Mouse (Mus musculus): ENCODE measurements around the gene Rpl32. TPM values are rescaled to one million over a fixed set of nuclear protein-coding genes. Genes with fewer than 3 reads are reported as not detected.

Gene Rpl32
- 438 and 455 TPM in 2 replicates for polyA plus RNA-seq (2012; ENCODE audit: low replicate concordance)

DNA sequence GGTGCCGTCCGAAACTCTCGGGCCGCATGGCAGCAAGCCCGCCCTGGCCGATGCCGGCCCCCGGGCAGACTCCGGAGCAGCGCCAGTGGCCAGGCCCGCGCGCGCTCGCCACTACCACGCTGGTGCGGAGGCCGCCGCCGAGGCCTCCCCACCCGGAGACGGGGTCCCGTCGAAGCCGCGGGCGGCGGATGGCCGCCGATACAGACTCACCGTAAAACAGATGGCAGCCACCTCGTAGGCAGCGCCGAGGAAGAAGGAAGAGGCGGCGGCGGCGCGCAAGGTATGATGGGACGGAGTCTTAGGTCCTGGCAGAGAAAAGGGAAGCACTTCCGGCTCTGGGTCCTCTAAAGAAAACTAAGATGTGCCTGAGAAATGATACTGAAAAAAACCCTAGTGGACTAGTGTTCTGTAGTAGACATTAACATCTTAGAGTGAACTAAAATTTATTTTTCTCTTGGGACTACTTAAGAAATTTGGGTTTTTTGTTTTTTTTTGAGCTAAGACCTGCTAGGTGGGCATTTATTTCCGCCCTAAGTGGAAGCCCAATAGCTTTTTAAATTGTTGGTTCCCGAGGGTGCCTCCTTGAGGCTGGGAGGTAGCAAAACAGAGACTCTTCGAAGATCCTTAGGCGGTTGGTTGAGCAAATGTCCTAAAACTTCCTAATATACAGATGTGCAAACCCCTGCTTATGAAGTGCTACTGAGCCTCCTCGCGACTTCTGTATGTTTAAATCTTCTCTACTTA lies at the start of gene Rpl32:
Gene Rpl32 (minus strand): TSS at position 260 of the 744 bp plus-strand sequence.

GRCm38 (mm10) chr6:115853091-115853813 lies 44.7 kb upstream of the Rpl32 start, which contains the start of the genes Mbd4 and Ift122:
TSS of gene Mbd4 (minus strand) at chr6:115853371.
TSS of gene Ift122 (plus strand) at chr6:115853470.

DNA sequence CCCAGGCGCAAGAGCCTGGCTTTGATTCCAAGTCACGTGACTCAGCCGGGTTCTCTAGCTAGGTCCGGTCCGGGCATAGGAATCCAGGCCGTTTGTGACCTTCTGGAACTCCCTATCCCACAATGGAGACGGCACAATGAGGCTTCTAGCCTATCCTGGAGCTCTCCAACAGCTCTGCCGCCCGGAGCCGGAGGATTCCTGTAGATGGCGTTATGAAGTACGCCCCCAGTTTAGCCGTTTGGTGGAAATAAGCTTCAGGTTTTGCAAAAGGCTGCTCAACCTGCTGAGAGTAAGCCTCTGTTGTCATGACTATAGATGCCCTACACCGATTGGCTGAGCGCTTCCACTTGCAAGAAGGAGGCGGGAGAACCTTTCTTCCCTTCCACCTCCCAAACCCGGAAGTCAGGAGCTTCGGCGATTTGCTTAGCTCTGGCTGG lies 29.6 kb upstream of the Rpl32 start, which contains the start of gene Efcab12:
Gene Efcab12 (minus strand): TSS at position 252 of the 437 bp plus-strand sequence.

DNA sequence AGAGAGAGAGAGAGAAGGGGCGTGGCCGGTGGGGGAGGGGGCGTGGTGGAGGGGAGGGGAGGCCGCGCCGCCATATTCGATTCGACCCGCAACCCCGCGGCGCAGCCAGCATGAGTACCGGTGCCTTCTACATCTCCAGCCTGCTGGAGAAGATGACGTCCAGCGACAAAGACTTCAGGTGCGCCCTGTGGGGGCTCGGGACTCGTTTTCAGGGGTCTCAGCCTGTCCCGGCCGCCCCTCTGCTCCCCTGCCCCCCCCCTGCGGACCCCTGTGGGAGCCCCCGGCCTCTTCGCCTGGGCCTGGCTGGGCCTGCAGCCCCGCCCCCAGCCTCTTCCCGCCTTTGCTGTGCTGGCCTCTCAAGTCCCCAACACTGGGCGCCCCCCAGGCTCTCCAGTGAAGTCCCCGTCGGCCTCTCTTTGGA lies 34.0 kb downstream of the Rpl32 start, which contains the start of gene Cand2:
Gene Cand2 (plus strand): TSS at position 38 of the 421 bp plus-strand sequence.

DNA sequence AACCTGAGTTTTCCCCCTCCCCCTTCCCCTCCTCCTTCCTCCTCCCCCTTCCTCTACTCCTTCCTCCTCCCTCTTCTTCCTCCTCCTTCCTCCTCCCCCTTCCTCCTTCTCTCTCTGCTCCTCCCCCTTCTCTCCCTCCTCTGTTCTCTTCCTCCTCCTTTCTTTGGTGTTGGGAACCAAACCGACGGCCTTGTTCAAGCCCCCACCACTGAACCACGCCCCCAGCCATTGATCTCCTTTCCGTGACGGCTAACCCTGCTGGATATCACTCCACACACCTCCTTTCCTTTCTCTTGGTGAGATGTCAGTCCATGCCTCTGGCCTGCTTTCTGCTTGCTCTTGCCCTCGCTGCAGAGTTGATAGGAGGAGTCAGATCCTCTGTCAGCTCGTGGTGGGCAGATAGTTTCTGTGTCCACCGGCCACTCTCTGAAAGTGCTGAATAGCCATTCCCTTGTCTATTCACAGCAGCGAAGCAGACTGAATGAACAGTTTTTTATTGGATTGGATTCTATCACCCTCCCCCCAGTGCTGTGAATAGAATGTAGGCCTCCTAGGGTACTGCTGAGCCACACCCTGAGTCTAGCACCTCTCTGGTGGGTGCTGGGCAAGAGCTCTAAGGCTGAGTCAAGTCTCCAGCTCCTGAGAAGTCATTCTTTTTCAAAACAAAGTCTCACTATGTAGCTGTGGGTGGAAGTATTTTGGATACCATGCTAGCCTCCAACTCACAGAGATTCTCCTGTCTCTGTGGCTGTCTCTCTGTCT lies 46.4 kb downstream of the Rpl32 start, which contains the start of gene Tmem40:
Gene Tmem40 (minus strand): TSS at position 416 of the 762 bp plus-strand sequence.

Other genes starting within 250 kb of the Rpl32 start
- gene Mkrn2os, start 216.2 kb downstream of the Rpl32 start, polyA plus RNA-seq (2012; ENCODE audit: low replicate concordance): not detected in 2 replicates
- gene Mkrn2, start 206.8 kb downstream of the Rpl32 start, polyA plus RNA-seq (2012; ENCODE audit: low replicate concordance): 1.9 and 23.3 TPM in 2 replicates
- 39.4 and 46.3 TPM in 2 replicates for gene Raf1, start 132.1 kb downstream of the Rpl32 start, polyA plus RNA-seq (2012; ENCODE audit: low replicate concordance)
- 1.4 and 1.9 TPM in 2 replicates for gene Tmem40, start 46.3 kb downstream of the Rpl32 start, polyA plus RNA-seq (2012; ENCODE audit: low replicate concordance)
- 3.7 and 4.2 TPM in 2 replicates for gene Cand2, start 34.2 kb downstream of the Rpl32 start, polyA plus RNA-seq (2012; ENCODE audit: low replicate concordance)
- 0.06 and 0.07 TPM in 2 replicates for gene Efcab12, start 29.7 kb upstream of the Rpl32 start, polyA plus RNA-seq (2012; ENCODE audit: low replicate concordance)
- 1.5 and 2.3 TPM in 2 replicates for gene Mbd4, start 44.6 kb upstream of the Rpl32 start, polyA plus RNA-seq (2012; ENCODE audit: low replicate concordance)
- gene Ift122, start 44.7 kb upstream of the Rpl32 start, polyA plus RNA-seq (2012; ENCODE audit: low replicate concordance): 0.51 and 1.2 TPM in 2 replicates
- 0.23 TPM in 1 of 2 replicates, not detected in the other for gene Rho, start 123.0 kb upstream of the Rpl32 start, polyA plus RNA-seq (2012; ENCODE audit: low replicate concordance)
- not detected in 2 replicates for gene H1foo, start 136.2 kb upstream of the Rpl32 start, polyA plus RNA-seq (2012; ENCODE audit: low replicate concordance)
- gene Plxnd1, start 186.3 kb upstream of the Rpl32 start, polyA plus RNA-seq (2012; ENCODE audit: low replicate concordance): 21.9 and 42.5 TPM in 2 replicates